Mouse (Mus musculus): ENCODE measurements around the gene Ccdc62. TPM values are rescaled to one million over a fixed set of nuclear protein-coding genes. Genes with fewer than 3 reads are reported as not detected.

Gene Ccdc62
- total RNA-seq, 2 experiments from 2014 or later = 2.0 to 4.2 TPM

DNA sequence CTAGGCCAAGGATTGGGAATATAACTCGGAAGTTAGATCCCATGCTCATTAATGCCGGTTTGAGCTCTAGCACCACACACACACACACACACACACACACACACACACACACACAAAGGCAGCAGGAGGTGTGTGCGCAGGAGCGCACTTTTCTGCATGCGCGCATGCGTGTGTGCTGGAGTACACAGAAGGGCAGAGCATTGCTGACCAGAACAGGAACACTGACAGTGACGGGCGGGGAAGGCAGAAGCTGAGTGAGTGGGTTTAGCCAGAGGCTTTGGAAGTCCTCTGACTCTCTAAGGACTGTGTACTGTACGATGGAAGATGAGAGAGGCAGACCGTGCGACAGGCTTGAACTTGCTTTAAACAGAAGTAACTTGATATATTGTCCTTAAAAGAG, 3.1 kb downstream of the Ccdc62 start:
- intact Hi-C loops (cut with DNase I) = no loop called here
- no peak for DNase-seq (ENCODE audit: low spot score in 2 of 2)

DNA sequence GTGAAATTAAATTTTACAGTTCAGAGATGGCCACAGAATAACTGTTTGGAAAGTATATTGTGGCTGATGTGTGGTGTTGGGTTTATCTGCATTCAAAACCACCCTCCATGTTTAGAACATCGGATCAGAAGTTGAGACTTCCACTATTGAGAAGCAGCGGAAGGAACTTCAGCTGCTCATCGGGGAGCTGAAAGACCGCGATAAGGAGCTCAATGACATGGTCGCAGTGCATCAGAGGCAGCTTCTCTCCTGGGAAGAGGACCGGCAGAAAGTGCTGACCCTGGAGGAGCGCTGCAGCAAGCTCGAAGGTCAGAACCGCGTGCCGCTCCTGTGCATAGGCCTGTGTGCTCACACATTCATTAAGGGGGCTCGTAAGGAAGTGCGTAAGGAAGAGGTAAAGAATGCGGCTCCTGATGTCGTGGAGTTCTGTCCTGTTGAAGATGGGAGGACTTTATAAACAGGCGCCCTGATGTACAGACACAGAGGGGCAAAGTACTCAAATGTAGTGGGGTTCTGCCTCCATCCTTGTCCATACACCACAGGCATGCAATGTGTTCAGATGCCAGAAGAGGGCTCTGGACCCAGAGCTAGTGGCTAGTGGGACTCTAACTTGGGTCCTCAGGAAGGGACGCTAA, 3.6 kb downstream of the Ccdc62 start:
- intact Hi-C loops (cut with DNase I) = no loop called here

DNA sequence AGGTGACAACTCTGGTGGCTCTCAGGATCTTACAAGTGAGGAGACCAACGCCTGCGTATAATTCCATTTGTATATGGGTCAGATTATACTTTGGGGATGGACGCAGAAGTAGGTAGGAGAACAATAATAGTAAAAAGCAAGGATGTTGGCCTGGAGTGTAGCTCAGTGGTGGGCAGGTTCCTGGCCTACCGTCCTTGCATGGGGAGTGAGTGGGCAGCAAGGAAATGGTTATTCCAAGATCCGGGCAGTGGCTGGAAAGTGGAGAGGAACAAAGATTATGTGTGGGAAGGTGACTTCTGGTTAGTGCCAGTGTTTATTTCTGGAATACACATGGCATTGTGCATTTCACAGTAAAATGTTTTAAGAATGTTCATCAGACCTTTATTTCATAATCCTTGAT, 5.5 kb downstream of the Ccdc62 start:
- peak in 1 of 2 experiments; percentile 17 for DNase-seq (ENCODE audit: low spot score in 2 of 2)
- intact Hi-C loops (cut with DNase I) = no loop called here

More for the DNA sequence above, 3.6 kb downstream of the Ccdc62 start:
- no peak for DNase-seq (ENCODE audit: low spot score in 2 of 2)

- intact Hi-C loops (cut with DNase I) = no loop called here
- DNase-seq (ENCODE audit: low spot score in 2 of 2) = no peak
These were observed 8.0 kb downstream of the Ccdc62 start for GRCm38 (mm10) chr5:123938479-123938878.

DNA sequence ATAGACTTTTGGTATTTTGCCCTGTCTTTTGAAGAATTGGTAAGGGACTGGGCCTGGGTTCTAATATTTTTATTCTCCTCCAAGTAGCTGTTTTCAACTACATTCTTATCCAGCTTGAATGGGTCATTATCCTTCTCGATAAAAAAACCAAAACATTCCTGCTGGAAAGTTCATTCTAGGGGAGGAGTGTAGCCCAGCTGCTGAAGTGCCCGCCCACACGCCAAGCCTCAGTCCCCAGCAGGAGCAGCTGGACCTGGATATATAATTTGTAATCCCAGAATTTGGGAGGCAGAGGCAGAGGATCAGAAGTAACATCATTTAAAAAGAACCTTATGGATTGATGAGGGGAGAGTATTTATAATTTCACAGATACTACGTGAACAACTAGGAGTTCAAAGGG, 16.1 kb downstream of the Ccdc62 start:
- DNase-seq (ENCODE audit: low spot score in 2 of 2) = no peak
- intact Hi-C loops (cut with DNase I) = loop anchor here (2.0 kb wide), 1 partner anchor 138 kb away; no protein-coding TSS in a partner anchor

DNA sequence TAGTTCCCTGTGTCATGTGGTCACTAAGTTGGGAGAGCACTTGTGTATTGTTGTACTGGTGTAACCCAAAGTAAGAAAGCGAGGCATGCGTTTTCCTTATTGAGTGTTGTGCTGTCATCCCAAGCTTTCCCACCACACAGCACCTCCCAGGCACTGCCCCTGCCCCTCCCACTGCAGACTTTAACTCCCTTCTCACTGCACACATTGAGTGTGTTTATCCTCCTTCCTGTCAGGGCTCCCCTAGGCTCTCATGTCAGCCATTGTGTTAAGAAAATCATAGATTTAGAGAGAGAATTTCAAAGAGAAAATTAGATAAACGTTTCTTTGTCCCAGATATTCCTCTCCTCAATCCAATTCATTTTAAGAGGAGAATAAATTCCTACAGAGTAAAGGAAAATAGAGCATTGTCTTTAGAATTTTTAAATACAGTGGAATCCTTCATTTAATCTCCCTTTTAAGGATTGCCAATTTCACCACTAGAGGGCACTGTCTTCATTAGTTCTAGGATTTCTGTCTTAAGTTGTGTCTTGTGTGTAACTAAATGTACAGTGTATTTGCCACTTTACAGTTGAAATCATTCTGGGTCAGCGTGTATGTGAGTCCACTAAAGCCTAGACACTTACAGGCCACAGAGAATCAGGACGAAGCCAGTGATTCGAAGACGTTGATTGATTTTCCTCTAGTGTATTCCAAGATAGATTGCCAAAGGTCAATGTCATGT, 16.7 kb downstream of the Ccdc62 start:
- DNase-seq (ENCODE audit: low spot score in 2 of 2) = no peak

DNA sequence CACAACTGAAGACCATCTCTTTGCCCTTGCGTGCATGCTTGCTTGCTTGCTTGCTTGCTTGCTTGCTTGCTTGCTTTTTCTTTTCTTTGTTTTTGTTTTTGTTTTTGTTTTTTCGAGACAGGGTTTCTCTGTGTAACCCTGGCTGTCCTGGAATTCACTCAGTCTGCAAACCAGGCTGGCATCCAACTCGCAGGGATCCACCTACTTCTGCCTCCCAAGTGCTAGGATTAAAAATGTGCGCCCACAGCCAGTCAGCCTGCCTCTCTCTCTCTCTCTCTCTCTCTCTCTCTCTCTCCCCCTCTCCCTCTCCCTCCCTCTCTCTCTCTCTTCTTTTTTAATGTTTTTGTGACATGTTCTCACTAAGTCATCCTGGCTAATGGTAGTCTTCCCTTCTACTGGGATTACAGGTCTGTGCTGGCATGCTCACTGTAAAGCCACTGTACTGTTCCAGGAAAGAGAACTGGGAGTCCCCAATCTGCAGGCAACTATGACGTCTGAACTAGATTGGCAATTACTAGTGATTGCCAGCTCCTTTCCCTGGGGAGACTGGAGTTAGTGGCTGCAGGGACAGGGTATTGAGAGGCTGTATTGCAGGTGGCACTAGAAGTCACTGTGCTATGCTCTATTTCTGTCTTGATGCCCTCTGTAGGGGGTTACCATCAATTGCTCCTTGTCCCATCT, 22.0 kb downstream of the Ccdc62 start:
- intact Hi-C loops (cut with DNase I) = loop anchor here (2.0 kb wide), 1 partner anchor 22 kb away; no protein-coding TSS in a partner anchor
- peak in 1 of 2 experiments; percentile 50 for DNase-seq (ENCODE audit: low spot score in 2 of 2)

More for the DNA sequence above, 16.7 kb downstream of the Ccdc62 start:
- intact Hi-C loops (cut with DNase I) = loop anchor here (1.0 to 2.0 kb wide), 2 partner anchors 46 to 138 kb away; no protein-coding TSS in a partner anchor

- no peak for DNase-seq (ENCODE audit: low spot score in 2 of 2)
- intact Hi-C loops (cut with DNase I) = no loop called here
These were observed 26.7 kb downstream of the Ccdc62 start for GRCm38 (mm10) chr5:123957213-123957612.

DNA sequence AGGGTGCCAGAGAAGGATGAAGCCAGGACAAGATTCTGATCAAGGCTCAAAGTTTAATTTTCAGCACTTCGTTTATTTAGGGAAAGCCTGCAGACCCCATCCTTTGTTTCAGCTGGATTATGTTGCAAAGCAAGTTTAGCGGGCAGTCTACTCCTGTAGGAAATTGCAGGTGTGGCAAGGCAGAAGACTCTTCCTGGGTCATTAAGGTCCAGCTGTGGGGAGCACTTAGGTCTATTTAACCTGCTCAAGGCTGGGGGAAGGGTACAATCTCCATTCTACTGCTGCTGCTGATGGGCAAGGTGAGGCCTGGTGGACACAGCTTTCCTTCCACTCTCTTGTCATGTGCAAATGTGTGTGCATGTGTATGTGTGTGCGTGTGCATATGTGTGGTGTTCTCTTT, 28.5 kb downstream of the Ccdc62 start:
- intact Hi-C loops (cut with DNase I) = no loop called here
- no peak for DNase-seq (ENCODE audit: low spot score in 2 of 2)

DNA sequence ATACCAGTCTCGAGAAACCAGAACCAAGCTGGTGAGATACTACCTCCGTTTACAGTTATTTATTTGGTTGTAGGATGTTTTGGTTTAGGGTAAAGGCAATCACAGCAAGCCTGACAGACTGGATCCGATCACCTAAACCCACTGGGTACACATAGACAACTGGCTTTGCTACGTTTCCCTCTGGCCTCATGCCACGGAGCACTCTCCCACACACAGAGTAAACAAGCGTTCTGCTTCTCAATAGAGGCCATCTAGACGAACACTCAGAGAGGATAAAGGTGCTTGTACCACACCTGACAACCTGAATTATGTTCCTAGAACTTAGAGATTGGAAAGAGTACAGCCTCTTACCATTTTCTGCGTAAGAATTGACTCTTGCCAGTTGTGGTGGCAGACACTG, 29.6 kb downstream of the Ccdc62 start:
- DNase-seq (ENCODE audit: low spot score in 2 of 2) = no peak
- intact Hi-C loops (cut with DNase I) = no loop called here

GRCm38 (mm10) chr5:123961046-123961445, 30.6 kb downstream of the Ccdc62 start:
- intact Hi-C loops (cut with DNase I) = no loop called here
- no peak for DNase-seq (ENCODE audit: low spot score in 2 of 2)

DNA sequence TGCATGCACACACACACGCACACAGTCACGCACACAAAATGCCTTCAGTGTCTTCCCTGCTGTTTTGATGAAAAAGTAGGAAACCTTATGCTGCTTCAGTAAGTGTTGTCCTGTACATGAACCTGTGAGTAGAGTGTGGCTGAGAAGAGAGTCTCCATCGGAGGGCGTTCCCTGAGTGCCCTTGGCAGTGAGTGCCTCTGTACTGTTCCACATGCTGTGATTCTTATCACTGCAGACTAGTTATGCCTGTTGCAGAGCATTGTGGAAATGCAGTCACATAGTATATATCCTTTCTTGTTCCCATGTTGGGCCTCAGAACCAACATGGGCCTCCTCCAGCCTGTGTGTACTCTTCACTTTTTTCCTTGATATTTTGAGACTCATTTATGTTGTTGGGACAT, 33.7 kb downstream of the Ccdc62 start:
- intact Hi-C loops (cut with DNase I) = no loop called here
- no peak for DNase-seq (ENCODE audit: low spot score in 2 of 2)

DNA sequence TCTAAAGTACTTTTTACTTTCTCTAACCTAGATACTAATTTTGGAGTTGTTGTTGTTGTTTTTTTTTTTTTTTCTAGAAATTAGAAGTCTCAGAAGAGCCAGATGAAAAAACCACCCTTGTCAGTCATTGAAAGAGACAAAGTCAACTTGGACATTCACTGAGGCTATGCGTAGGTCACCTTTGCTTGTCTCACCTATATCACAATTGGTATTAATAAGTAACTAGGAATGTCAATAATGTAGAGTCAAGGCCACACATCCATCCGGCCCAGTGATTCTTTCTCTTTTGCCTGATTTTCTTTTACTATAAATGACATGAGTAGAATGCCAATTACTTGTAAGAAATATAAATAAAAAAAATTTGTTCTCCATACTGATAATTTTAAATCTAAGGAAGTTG, 36.3 kb downstream of the Ccdc62 start:
- no peak for DNase-seq (ENCODE audit: low spot score in 2 of 2)
- intact Hi-C loops (cut with DNase I) = no loop called here

- no peak for DNase-seq (ENCODE audit: low spot score in 2 of 2)
- intact Hi-C loops (cut with DNase I) = no loop called here
These were observed 38.0 kb downstream of the Ccdc62 start for GRCm38 (mm10) chr5:123968468-123968867.

DNA sequence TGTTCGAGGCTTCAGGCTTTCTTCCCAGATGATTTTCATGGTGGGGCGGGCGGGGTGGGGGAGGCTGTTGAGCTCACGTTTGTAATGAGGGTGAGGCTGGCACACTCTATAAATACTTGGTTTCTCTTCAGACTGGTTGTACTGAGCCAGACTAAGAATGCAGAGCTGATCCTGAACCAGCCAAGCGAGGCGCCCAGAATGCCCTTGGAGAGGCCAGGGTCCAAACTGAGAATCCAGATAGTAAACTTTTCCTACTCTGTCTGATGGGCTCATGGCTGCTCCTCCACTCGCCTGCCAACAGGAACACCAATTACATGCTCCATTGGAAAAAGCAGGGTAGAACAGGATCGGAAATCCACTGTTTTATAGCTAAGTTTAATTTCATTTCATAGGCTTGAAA, 38.7 kb downstream of the Ccdc62 start:
- DNase-seq (ENCODE audit: low spot score in 2 of 2) = no peak
- intact Hi-C loops (cut with DNase I) = no loop called here

- no peak for DNase-seq (ENCODE audit: low spot score in 2 of 2)
These were observed 40.1 kb downstream of the Ccdc62 start for GRCm38 (mm10) chr5:123970576-123970975.

GRCm38 (mm10) chr5:123972453-123972852, 42.0 kb downstream of the Ccdc62 start:
- intact Hi-C loops (cut with DNase I) = no loop called here
- DNase-seq (ENCODE audit: low spot score in 2 of 2) = no peak

More at GRCm38 (mm10) chr5:123970576-123970975, 40.1 kb downstream of the Ccdc62 start:
- intact Hi-C loops (cut with DNase I) = no loop called here

- intact Hi-C loops (cut with DNase I) = loop anchor here (2.0 kb wide), 1 partner anchor 21 kb away; no protein-coding TSS in a partner anchor
- peak; percentile 65 to 77 for DNase-seq (ENCODE audit: low spot score in 2 of 2)
These were observed 43.1 kb downstream of the Ccdc62 start, which contains the start of gene Hip1r for GRCm38 (mm10) chr5:123973299-123974178. Hip1r (plus strand) TSS chr5:123973628.

GRCm38 (mm10) chr5:123974179-123974485, 43.7 kb downstream of the Ccdc62 start:
- intact Hi-C loops (cut with DNase I) = loop anchor here (2.0 kb wide), 1 partner anchor 21 kb away; no protein-coding TSS in a partner anchor
- DNase-seq (ENCODE audit: low spot score in 2 of 2) = no peak
